Mouse (Mus musculus): Measurements from ENCODE around the gene Polr3h. TPM values are rescaled to one million over a fixed set of nuclear protein-coding genes. Genes with fewer than 3 reads are reported as not detected.
"Not testable (repeated sequence)": the region's sequence is repeated elsewhere in the genome, so short reads cannot be mapped to it uniquely, and the experiment has no call there.

Polr3h gene
- polyA plus RNA-seq (2015; fragmentation: Nextera tagmentation; extraction: Ambion mirVana) = 114 and 123 TPM in 2 replicates

DNA sequence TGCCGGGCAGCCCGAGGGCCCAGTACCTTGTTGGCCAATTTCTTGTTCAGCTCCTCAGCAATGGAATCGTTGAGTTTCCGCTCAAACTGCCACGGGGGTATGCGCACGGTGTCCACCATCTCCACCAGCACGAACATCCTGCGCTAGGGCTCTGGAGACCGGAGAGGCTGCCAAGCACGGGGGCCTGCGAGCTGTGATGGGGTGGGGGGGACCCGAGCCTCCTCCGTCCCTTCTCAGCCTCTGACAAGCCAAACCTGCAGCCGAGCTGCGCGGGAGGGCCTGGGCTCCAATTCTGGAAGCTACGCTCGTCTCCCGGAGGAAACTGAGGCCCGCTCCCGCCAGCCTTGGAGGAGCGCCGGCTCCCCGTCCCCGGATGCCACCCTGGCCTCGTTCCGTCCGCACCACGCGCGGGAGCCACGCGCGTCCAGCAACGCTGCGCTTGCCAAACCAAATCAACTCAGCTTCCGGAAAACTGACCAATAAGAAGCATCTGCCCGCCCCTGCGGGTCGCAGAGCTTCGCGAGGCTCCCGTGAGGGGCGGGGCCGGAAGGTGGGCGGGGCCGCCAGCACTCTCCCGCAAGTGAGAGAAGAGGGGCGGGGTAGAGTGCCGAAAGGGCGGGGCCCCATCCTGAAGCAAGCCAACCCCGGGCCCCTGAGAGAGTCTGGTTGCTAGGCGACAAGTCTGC is at the start of gene Polr3h:
Gene Polr3h (minus strand): TSS at position 481 of the 686 bp plus-strand sequence.
- WGBS = under 1% methylated on average over 53 of the region's 54 CpGs
- H3K4me2 ChIP-seq (replicated peaks; ENCODE audit: low read depth) = peak within 1 kb of the TSS; percentile 96
- no peaks in the 10 kb centered on the region for H3K4me1 ChIP-seq (replicated peaks; ENCODE audit: control insufficient read depth, insufficient read depth, low read length)
- TF ChIP-seq CTCF (IDR thresholded peaks at IDR 0.05; ENCODE audit: low read depth) = no peak
- H3K4me3 ChIP-seq (ENCODE audit: low read depth, low read length) = peak within 1 kb of the TSS; percentile 54
- H3K36me3 ChIP-seq (ENCODE audit: control insufficient read depth, insufficient read depth) = no peaks in the 10 kb centered on the region
- H3K27me3 ChIP-seq (replicated peaks; ENCODE audit: control insufficient read depth, insufficient read depth, low read length) = no peaks in the 10 kb centered on the region
- no peaks in the 10 kb centered on the region for H3K9me3 ChIP-seq (ENCODE audit: control insufficient read depth)
- peak within 1 kb of the TSS; percentile 58 for H3K9ac ChIP-seq (ENCODE audit: low read depth, low read length)
- peak; percentile 95 for ATAC-seq
- H3K27ac ChIP-seq (ENCODE audit: low read depth, low read length) = peak within 1 kb of the TSS; percentile 64

DNA sequence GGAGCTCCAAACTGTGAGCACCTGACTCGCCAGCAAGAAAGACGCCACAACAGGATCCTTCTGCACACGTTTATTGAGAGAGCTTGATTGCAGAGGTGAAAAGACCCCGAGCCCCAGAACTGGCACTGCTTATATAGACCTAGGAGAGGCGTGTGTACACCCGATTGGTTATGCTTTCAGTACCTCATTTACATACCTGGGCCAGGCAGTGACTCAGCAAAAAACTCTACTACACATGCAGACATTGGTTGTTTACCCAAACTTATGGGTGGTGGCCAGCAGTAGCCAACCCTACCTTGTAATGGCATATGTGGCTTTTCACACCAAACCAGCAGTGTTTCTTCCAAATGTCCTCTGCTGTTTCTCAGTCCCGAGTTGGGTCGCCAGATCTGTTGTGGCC is 49.1 kb upstream of the Polr3h start:
- not testable (repeated sequence) for H3K4me2 ChIP-seq (replicated peaks; ENCODE audit: low read depth); H3K4me3 ChIP-seq (ENCODE audit: low read depth, low read length); ATAC-seq; H3K36me3 ChIP-seq (ENCODE audit: control insufficient read depth, insufficient read depth); H3K9me3 ChIP-seq (ENCODE audit: control insufficient read depth); H3K27me3 ChIP-seq (replicated peaks; ENCODE audit: control insufficient read depth, insufficient read depth, low read length); H3K4me1 ChIP-seq (replicated peaks; ENCODE audit: control insufficient read depth, insufficient read depth, low read length); H3K9ac ChIP-seq (ENCODE audit: low read depth, low read length); H3K27ac ChIP-seq (ENCODE audit: low read depth, low read length)
- WGBS = 97% methylated on average over 8 of the region's 8 CpGs

DNA sequence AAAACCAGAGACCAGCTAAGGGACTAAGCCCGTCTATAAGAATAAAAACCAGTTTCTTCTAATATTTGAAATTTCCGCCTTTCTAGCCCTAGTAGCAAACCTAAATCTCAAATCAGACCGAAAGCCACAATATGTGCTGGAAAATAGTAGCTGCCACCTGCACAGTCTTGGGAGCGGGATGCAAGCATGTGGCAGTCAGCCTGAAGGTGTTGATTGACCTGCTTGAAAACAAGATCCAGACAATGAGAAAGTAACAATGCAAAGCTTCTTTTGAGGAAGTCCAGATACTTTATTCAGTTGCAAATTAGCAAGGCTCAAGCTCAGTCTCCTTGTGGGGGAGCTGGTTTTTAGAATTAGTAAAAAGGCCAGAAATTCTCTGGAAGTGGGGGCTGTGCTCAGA is 44.5 kb upstream of the Polr3h start:
- H3K36me3 ChIP-seq (ENCODE audit: control insufficient read depth, insufficient read depth); H3K9ac ChIP-seq (ENCODE audit: low read depth, low read length); H3K4me1 ChIP-seq (replicated peaks; ENCODE audit: control insufficient read depth, insufficient read depth, low read length); H3K4me2 ChIP-seq (replicated peaks; ENCODE audit: low read depth); H3K4me3 ChIP-seq (ENCODE audit: low read depth, low read length); H3K9me3 ChIP-seq (ENCODE audit: control insufficient read depth); H3K27me3 ChIP-seq (replicated peaks; ENCODE audit: control insufficient read depth, insufficient read depth, low read length); ATAC-seq; H3K27ac ChIP-seq (ENCODE audit: low read depth, low read length): not testable (repeated sequence)
- WGBS = 94% methylated on average over 4 of the region's 4 CpGs

DNA sequence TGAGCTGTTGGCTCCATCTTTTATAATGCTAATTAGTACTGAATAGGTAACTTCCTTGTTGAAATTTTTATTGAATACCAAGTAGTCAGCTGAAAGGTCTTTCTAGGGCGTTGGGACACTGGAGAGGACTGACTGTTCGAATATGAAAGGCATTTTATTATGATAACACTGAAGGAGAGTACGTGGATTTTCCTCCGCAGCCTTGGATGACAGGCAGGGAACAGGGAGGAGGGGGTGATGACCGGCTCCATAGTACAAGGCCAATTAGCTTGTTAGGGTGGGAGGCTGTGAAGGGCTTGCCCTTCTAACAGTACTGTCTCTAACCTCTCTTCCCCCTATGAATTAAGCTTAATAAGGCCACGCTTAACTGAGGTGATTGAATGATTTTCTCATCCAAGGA is 43.6 kb upstream of the Polr3h start:
- H3K4me2 ChIP-seq (replicated peaks; ENCODE audit: low read depth); ATAC-seq; H3K4me3 ChIP-seq (ENCODE audit: low read depth, low read length); H3K4me1 ChIP-seq (replicated peaks; ENCODE audit: control insufficient read depth, insufficient read depth, low read length); H3K27ac ChIP-seq (ENCODE audit: low read depth, low read length); H3K9me3 ChIP-seq (ENCODE audit: control insufficient read depth); H3K9ac ChIP-seq (ENCODE audit: low read depth, low read length); H3K36me3 ChIP-seq (ENCODE audit: control insufficient read depth, insufficient read depth); H3K27me3 ChIP-seq (replicated peaks; ENCODE audit: control insufficient read depth, insufficient read depth, low read length): not testable (repeated sequence)
- WGBS = 79% methylated on average over 6 of the region's 6 CpGs

DNA sequence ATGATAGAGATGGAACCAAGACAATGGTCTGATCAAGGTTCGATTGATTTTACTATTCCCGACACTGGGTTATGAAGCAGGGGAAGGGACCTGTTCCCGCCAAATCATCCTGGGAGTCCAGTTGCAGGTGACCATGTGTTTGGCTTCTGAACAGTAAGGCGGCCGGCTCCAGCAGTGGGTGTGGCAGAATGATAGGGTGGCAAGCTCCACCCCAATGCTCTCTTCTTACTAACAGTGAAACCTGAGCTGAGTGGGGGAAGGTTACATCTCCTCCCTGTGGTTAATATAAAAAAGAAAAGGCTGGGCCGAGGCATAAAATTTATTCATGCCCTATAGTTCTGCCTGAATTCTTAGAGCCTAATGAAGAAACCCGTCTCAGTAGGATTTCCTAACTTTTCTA is 43.1 kb upstream of the Polr3h start:
- Histone ChIP-seq H3K4me3 (ENCODE audit: low read depth, low read length) (no peak overlapping the region), H3K4me2 (replicated peaks; ENCODE audit: low read depth) (no peak overlapping the region), H3K4me1 (replicated peaks; ENCODE audit: control insufficient read depth, insufficient read depth, low read length) (no peaks in the 10 kb centered on the region), H3K27me3 (replicated peaks; ENCODE audit: control insufficient read depth, insufficient read depth, low read length) (no peaks in the 10 kb centered on the region), H3K9me3 (ENCODE audit: control insufficient read depth) (0 out of 2 replicates have a peak, but pooled peaks cover 4% of the 10 kb centered on the region), H3K27ac (ENCODE audit: low read depth, low read length) (no peak overlapping the region), H3K36me3 (ENCODE audit: control insufficient read depth, insufficient read depth) (no peaks in the 10 kb centered on the region), H3K9ac (ENCODE audit: low read depth, low read length) (no peak overlapping the region)
- 51% methylated on average over 7 of the region's 7 CpGs for WGBS
- ATAC-seq = no peak
- TF ChIP-seq CTCF (IDR thresholded peaks at IDR 0.05; ENCODE audit: low read depth) = no peak

DNA sequence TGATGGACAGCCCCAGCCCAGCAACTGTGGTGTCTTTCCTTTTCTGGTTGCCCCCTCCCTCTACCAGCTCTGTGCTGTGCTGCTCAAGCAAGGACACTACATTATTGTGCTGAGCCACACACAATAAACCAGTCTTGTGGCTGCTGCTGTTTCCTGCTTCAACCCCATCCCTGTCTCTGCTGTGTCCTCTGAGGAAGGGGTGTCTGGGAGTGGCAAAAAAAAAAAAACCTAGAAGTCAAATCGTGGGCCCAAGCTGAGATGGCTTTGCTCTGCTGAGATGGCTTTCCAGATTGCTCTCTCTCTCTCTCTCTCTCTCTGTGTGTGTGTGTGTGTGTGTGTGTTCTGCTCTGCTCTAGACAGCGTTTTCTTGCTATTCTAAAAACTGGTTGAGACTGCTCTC is 42.4 kb upstream of the Polr3h start:
- no peak for ATAC-seq
- Histone ChIP-seq H3K36me3 (ENCODE audit: control insufficient read depth, insufficient read depth) (no peaks in the 10 kb centered on the region), H3K27ac (ENCODE audit: low read depth, low read length) (no peak overlapping the region), H3K4me3 (ENCODE audit: low read depth, low read length) (no peak overlapping the region), H3K27me3 (replicated peaks; ENCODE audit: control insufficient read depth, insufficient read depth, low read length) (no peaks in the 10 kb centered on the region), H3K9me3 (ENCODE audit: control insufficient read depth) (0 out of 2 replicates have a peak, but pooled peaks cover 4% of the 10 kb centered on the region), H3K4me1 (replicated peaks; ENCODE audit: control insufficient read depth, insufficient read depth, low read length) (no peaks in the 10 kb centered on the region), H3K4me2 (replicated peaks; ENCODE audit: low read depth) (no peak overlapping the region), H3K9ac (ENCODE audit: low read depth, low read length) (no peak overlapping the region)
- whole genome bisulfite sequencing = 51% methylated on average over 2 of the region's 2 CpGs
- TF ChIP-seq CTCF (IDR thresholded peaks at IDR 0.05; ENCODE audit: low read depth) = no peak

DNA sequence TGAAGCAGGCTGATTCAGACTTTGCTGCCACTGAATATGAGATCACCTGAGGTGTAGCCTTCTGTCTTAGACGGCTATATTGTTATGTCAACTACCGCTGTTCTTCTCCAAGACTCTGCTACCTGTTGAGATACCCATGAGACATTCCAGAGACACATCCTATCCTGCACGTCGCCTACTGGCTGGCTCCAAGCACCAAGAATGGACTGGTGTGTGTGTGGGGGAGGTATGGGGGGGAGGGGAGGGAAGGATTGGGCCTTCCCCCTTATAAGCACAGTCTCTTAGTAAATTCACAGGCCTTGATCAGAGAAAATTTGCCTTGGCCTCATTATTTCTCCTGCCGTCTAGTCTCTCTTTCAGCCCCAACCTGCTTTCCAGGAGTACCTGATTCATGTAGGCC is 41.8 kb upstream of the Polr3h start:
- no peaks in the 10 kb centered on the region for H3K4me1 ChIP-seq (replicated peaks; ENCODE audit: control insufficient read depth, insufficient read depth, low read length)
- no peak overlapping the region for H3K4me3 ChIP-seq (ENCODE audit: low read depth, low read length)
- 0 out of 2 replicates have a peak, but pooled peaks cover 4% of the 10 kb centered on the region for H3K9me3 ChIP-seq (ENCODE audit: control insufficient read depth)
- no peak overlapping the region for H3K27ac ChIP-seq (ENCODE audit: low read depth, low read length)
- 85% methylated on average over 5 of the region's 5 CpGs for WGBS
- no peak overlapping the region for H3K9ac ChIP-seq (ENCODE audit: low read depth, low read length)
- no peak for TF ChIP-seq CTCF (IDR thresholded peaks at IDR 0.05; ENCODE audit: low read depth)
- no peaks in the 10 kb centered on the region for H3K27me3 ChIP-seq (replicated peaks; ENCODE audit: control insufficient read depth, insufficient read depth, low read length)
- H3K4me2 ChIP-seq (replicated peaks; ENCODE audit: low read depth) = no peak overlapping the region
- no peak for ATAC-seq
- no peaks in the 10 kb centered on the region for H3K36me3 ChIP-seq (ENCODE audit: control insufficient read depth, insufficient read depth)
